Mouse (Mus musculus) granulocyte monocyte progenitor cell, adult 5-6 weeks (primary cell): ENCODE measurements around the gene Gm45233. TPM values are rescaled to one million over a fixed set of nuclear protein-coding genes. Genes with fewer than 3 reads are reported as not detected.

ENCODE experiments used
- ATAC-seq: replicated peaks from 2 replicates; pipeline ENCODE4 v1.8.0; 2016; ENCODE audit warnings: mild to moderate bottlenecking, moderate TSS enrichment, inconsistent platforms; ENCODE audit not compliant: poor library complexity, severe bottlenecking
- total RNA-seq, 2 experiments: library from RNA; stranded (forward) in 1 of 2; stranded (reverse) in 1 of 2; fragments of 200-712, 200-1000 nt in 1 of 2; fragments of >200 nt in 1 of 2; fragmentation: Nextera tagmentation in 1 of 2; gene quantifications; 2 replicates each; pipeline ENCODE4 v1.2.3; 2014 to 2017

The Gm45233 gene
- total RNA-seq, 2 experiments from 2014 or later = not detected

DNA sequence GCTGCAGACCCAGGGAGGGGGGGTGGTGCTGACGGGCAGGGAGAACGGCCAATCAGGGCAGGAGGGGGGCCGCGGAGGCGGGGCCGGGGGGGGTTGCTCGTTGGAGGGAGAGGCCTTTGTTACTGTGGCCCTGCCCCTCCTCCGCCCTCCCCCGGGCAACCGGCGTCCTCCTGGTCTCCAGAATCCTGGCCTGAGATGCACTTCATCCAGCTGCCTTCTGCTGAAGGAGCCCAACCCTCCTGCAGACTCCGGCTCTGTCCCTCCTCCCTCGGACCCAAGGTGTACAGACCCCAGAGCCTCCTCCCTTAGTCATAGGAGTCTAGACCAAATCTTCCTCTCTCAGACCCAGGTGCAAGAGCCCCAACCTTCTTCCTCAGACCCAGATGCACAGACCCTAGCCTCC lies 46.3 kb downstream of the Gm45233 start:
- ATAC-seq = no peak

DNA sequence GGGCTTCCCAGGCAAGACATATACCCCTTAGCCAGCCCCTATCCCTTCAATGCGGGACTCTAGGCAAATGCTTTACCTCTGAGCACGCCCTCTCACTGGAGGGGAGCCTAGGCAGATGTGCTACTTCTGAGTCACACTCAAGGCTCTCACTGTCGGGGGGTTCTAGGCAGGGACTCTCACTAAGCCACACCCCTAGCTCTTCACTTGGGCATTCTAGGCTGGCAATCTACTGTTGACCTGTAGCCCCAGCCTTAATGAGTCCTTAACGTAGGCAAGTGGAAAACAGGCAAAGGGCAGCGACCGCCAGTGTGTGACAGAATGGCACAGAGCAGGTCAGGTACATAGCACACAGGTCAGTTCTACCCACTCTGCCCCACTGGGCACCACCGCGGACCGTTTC lies 46.9 kb downstream of the Gm45233 start:
- ATAC-seq = no peak

DNA sequence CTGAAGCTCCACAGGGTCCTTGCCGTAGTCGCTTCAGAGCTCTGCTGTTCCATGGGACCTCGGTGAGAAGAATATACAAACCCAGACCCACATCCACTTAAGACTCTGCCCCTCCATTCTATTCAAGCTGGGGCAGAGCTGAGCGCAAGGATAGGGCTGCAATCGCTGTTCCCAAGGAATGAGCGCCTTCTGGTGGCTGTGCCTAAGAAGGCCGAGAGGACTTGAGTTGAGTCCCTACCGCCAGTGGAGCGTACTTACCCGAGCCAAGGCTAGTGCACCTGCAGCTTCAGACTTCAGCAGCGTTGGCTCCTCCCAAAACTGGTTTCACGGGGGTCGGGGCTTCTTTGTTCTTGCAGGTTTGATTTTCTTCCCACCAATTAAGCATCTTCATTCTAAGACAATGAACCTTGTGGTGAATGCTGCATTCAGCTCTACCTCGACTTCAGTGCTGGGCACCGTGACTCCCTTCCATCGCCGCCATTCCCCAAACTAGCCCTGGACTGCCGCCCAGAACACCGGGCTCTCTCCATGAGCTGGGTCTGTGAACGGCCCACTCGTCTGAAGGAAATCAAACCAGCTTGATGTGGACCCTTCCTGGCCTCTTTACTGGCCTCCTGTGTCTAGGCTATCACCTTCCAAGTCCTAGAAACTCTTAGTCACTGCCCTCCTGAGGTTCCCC lies 51.6 kb downstream of the Gm45233 start:
- peak; percentile 86 for ATAC-seq

DNA sequence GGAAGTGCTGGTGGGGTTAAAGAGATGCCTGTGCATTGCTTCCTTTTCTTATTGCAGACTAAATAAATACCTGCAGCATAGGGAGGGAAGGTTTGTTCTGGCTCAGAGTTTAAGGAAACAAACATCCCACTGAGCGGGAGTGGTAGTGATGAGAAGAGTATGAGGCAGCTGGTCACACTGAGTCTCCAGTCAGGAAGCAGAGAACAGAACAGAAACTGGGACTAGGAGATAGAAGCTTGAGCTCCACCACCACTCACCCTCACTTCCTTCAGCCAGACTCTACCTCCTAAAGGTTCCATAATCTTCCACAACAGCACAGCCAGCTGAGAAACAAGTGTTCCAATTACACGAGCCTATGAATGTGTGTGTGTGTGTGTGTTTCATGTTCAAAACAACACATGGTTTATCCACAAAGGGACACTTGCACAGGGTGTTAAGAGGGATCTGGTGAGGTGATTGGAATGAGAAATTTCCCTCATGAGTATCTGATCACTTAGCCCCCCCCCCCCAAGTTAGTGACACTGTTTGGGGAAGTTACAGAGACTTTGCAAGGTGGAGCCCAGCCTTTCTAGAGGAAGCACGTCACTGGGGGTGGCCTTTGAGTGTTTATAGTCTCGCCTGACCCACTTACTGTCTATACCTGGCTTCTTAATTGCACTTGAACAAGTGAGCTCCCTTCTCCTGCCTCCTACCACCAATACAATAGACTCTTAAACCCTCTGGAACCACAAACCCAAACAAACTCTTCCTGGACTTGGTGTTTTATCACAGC lies 68.0 kb downstream of the Gm45233 start:
- peak; percentile 78 for ATAC-seq

DNA sequence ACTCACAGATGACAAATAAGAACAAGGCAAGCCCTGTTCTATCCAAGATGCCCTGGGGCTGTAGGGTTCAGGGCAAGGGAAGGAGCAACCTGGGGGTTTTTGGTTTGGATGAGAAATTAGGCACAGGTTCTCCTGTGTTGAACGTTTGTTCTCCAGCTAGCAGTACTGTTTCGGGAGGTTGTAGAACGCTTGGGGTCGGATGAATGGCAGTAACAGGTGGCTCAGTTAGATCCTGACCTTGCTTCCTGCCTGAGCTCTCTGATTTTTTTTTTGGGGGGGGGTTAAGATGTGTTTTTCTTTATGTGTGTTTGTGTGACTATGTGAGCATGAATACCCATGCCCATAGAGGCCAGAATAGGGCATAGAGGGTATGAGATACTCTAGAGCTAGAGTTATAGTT lies 68.6 kb downstream of the Gm45233 start:
- no peak for ATAC-seq

Other genes starting within 250 kb of the Gm45233 start
- 17.7 and 20.7 TPM in 2 replicates for gene Zfp715, start 130.8 kb upstream of the Gm45233 start, total RNA-seq (2014; fragmentation: Nextera tagmentation)
- 13.3 and 22.0 TPM in 2 replicates for gene Zfp715, start 130.8 kb upstream of the Gm45233 start, total RNA-seq (2017)
- gene Siglecf, start 92.8 kb upstream of the Gm45233 start, total RNA-seq (2014; fragmentation: Nextera tagmentation) = 11.6 and 16.5 TPM in 2 replicates
- gene Siglecf, start 92.8 kb upstream of the Gm45233 start, total RNA-seq (2017) = 19.2 and 22.0 TPM in 2 replicates
- gene Siglecg, start 35.9 kb upstream of the Gm45233 start, total RNA-seq (2014; fragmentation: Nextera tagmentation) = 11.9 and 27.5 TPM in 2 replicates
- gene Siglecg, start 35.9 kb upstream of the Gm45233 start, total RNA-seq (2017) = 11.8 and 12.6 TPM in 2 replicates
- not detected in 2 replicates for gene Lim2, start 16.5 kb upstream of the Gm45233 start, total RNA-seq (2014; fragmentation: Nextera tagmentation)
- 0.05 TPM in 1 of 2 replicates, not detected in the other for gene Lim2, start 16.5 kb upstream of the Gm45233 start, total RNA-seq (2017)
- gene Nkg7, start 7.1 kb upstream of the Gm45233 start, total RNA-seq (2014; fragmentation: Nextera tagmentation) = 772 and 862 TPM in 2 replicates
- gene Nkg7, start 7.1 kb upstream of the Gm45233 start, total RNA-seq (2017) = 227 and 400 TPM in 2 replicates
- 2.4 TPM in 1 of 2 replicates, not detected in the other for gene Cldnd2, start 3.3 kb upstream of the Gm45233 start, total RNA-seq (2014; fragmentation: Nextera tagmentation)
- gene Cldnd2, start 3.3 kb upstream of the Gm45233 start, total RNA-seq (2017) = 0.52 TPM in 1 of 2 replicates, not detected in the other
- gene Etfb, start within 50 bp of the Gm45233 start, total RNA-seq (2014; fragmentation: Nextera tagmentation) = 485 and 520 TPM in 2 replicates
- gene Etfb, start within 50 bp of the Gm45233 start, total RNA-seq (2017) = 676 and 828 TPM in 2 replicates
- gene Vsig10l, start 19.0 kb downstream of the Gm45233 start, total RNA-seq (2014; fragmentation: Nextera tagmentation) = 5.9 and 10.4 TPM in 2 replicates
- gene Vsig10l, start 19.0 kb downstream of the Gm45233 start, total RNA-seq (2017) = 4.3 and 4.4 TPM in 2 replicates
- not detected in 2 replicates for gene Iglon5, start 45.9 kb downstream of the Gm45233 start, total RNA-seq (2014; fragmentation: Nextera tagmentation)
- gene Iglon5, start 45.9 kb downstream of the Gm45233 start, total RNA-seq (2017) = not detected in 2 replicates
- gene 4931406B18Rik, start 61.8 kb downstream of the Gm45233 start, total RNA-seq (2014; fragmentation: Nextera tagmentation) = not detected in 2 replicates
- gene 4931406B18Rik, start 61.8 kb downstream of the Gm45233 start, total RNA-seq (2017) = not detected in 2 replicates
- 4.0 and 5.7 TPM in 2 replicates for gene Cd33, start 100.3 kb downstream of the Gm45233 start, total RNA-seq (2014; fragmentation: Nextera tagmentation)
- 2.9 and 4.1 TPM in 2 replicates for gene Cd33, start 100.3 kb downstream of the Gm45233 start, total RNA-seq (2017)
- gene Zfp658, start 118.1 kb downstream of the Gm45233 start, total RNA-seq (2014; fragmentation: Nextera tagmentation) = 1.7 and 1.9 TPM in 2 replicates
- 0.98 and 1.5 TPM in 2 replicates for gene Zfp658, start 118.1 kb downstream of the Gm45233 start, total RNA-seq (2017)
- 9.9 and 19.2 TPM in 2 replicates for gene Zfp719, start 135.5 kb downstream of the Gm45233 start, total RNA-seq (2014; fragmentation: Nextera tagmentation)
- 7.8 and 10.8 TPM in 2 replicates for gene Zfp719, start 135.5 kb downstream of the Gm45233 start, total RNA-seq (2017)
- gene Zfp819, start 163.0 kb downstream of the Gm45233 start, total RNA-seq (2014; fragmentation: Nextera tagmentation) = 1.4 TPM in 1 of 2 replicates, not detected in the other
- 0.17 and 0.98 TPM in 2 replicates for gene Zfp819, start 163.0 kb downstream of the Gm45233 start, total RNA-seq (2017)
- 0.28 TPM in 1 of 2 replicates, not detected in the other for gene Ceacam18, start 190.6 kb downstream of the Gm45233 start, total RNA-seq (2014; fragmentation: Nextera tagmentation)
- not detected in 2 replicates for gene Ceacam18, start 190.6 kb downstream of the Gm45233 start, total RNA-seq (2017)
- 13.1 and 15.1 TPM in 2 replicates for gene Siglece, start 216.0 kb downstream of the Gm45233 start, total RNA-seq (2014; fragmentation: Nextera tagmentation)
- 5.2 and 9.0 TPM in 2 replicates for gene Siglece, start 216.0 kb downstream of the Gm45233 start, total RNA-seq (2017)
- gene Ctu1, start 227.9 kb downstream of the Gm45233 start, total RNA-seq (2014; fragmentation: Nextera tagmentation) = 5.6 and 8.7 TPM in 2 replicates
- 5.5 and 9.5 TPM in 2 replicates for gene Ctu1, start 227.9 kb downstream of the Gm45233 start, total RNA-seq (2017)
- gene Klk14, start 246.3 kb downstream of the Gm45233 start, total RNA-seq (2014; fragmentation: Nextera tagmentation) = not detected in 2 replicates
- not detected in 2 replicates for gene Klk14, start 246.3 kb downstream of the Gm45233 start, total RNA-seq (2017)